In genomic region chr17:62818821-62819220, GRCm38 (mm10) we compare ENCODE assay signal across 9 mouse cellular contexts.
A peak's percentile ranks its signal among the peaks of the same experiment; 100 is the strongest.
DNase-seq lines count a peak whose midpoint lies in the region; ATAC-seq lines count a peak whose summit lies in the region.
"Had no signal": no experiment of that assay in that cellular context is flagged by ENCODE, and none has a peak within 500 bp of the region (broad histone marks: within the 10 kb centered on the region; RNA-seq: fewer than 3 reads in every experiment).

No protein-coding gene starts in this region.

- WGBS in forebrain, embryonic 10.5 days, result 15% methylated on average over 8 of the region's 8 CpGs
- 18% methylated on average over 8 of the region's 8 CpGs for WGBS in forebrain, embryonic 11.5 days
- 9% methylated on average over 8 of the region's 8 CpGs for WGBS in neural tube, embryonic 11.5 days
- 6% methylated on average over 8 of the region's 8 CpGs for WGBS in limb, embryonic 15.5 days

- no peak overlapping the region for H3K4me2 ChIP-seq in forebrain, embryonic 11.5 days (ENCODE audit: low read depth, low read length, severe bottlenecking)
- H3K4me2 ChIP-seq in neural tube, embryonic 11.5 days (ENCODE audit: low read depth), result no peak overlapping the region
- H3K4me2 ChIP-seq in limb, embryonic 15.5 days, result peak overlapping the region; percentile 11; the same call in 1 of the 2 replicates

- H3K4me1 ChIP-seq in forebrain, embryonic 10.5 days, result peaks cover 73% of the 10 kb centered on the region
- H3K4me1 ChIP-seq in forebrain, embryonic 11.5 days (replicated peaks; ENCODE audit: control insufficient read depth, insufficient read depth, low read length), result peaks cover 3% of the 10 kb centered on the region; the same call in 1 of the 2 replicates
- H3K4me1 ChIP-seq in neural tube, embryonic 11.5 days (ENCODE audit: control insufficient read depth, insufficient read depth, low read length), result peaks cover 18% of the 10 kb centered on the region
- peaks cover 34% of the 10 kb centered on the region for H3K4me1 ChIP-seq in limb, embryonic 15.5 days

- H3K9ac ChIP-seq in forebrain, embryonic 11.5 days (ENCODE audit: low read length), result no peak overlapping the region
- H3K9ac ChIP-seq in neural tube, embryonic 11.5 days (ENCODE audit: low read length), result no peak overlapping the region; the same call in 1 of the 2 replicates
- no peak overlapping the region for H3K9ac ChIP-seq in limb, embryonic 15.5 days

- H3K4me3 ChIP-seq in forebrain, embryonic 10.5 days, result peak overlapping the region; percentile 10; the same call in 1 of the 2 replicates
- H3K4me3 ChIP-seq in forebrain, embryonic 11.5 days (ENCODE audit: low read depth, low read length), result no peak overlapping the region
- H3K4me3 ChIP-seq in neural tube, embryonic 11.5 days (ENCODE audit: low read depth, low read length), result no peak overlapping the region
- no peak overlapping the region for H3K4me3 ChIP-seq in limb, embryonic 15.5 days

- H3K27me3 ChIP-seq in forebrain, embryonic 10.5 days (ENCODE audit: poor library complexity, severe bottlenecking), result peaks cover 26% of the 10 kb centered on the region
- H3K27me3 ChIP-seq in forebrain, embryonic 11.5 days (ENCODE audit: control insufficient read depth, insufficient read depth, low read length), result no peaks in the 10 kb centered on the region
- no peaks in the 10 kb centered on the region for H3K27me3 ChIP-seq in neural tube, embryonic 11.5 days (ENCODE audit: control insufficient read depth, insufficient read depth, low read length)
- no peaks in the 10 kb centered on the region for H3K27me3 ChIP-seq in limb, embryonic 15.5 days

- ATAC-seq in forebrain, embryonic 11.5 days (replicated peaks; ENCODE audit: low FRiP score), result no peak
- ATAC-seq in neural tube, embryonic 11.5 days (ENCODE audit: insufficient read depth, low FRiP score, low TSS enrichment), result no peak
- ATAC-seq in limb, embryonic 15.5 days (ENCODE audit: insufficient number of reproducible peaks, low FRiP score, low TSS enrichment, low read depth), result no peak
- ATAC-seq in erythroid progenitor cell, adult 5-6 weeks (replicated peaks; ENCODE audit: low FRiP score, poor library complexity, severe bottlenecking), result no peak

- H3K36me3 ChIP-seq in forebrain, embryonic 10.5 days (replicated peaks), result no peaks in the 10 kb centered on the region
- no peaks in the 10 kb centered on the region for H3K36me3 ChIP-seq in forebrain, embryonic 11.5 days (ENCODE audit: control insufficient read depth, insufficient read depth, low read length)
- no peaks in the 10 kb centered on the region for H3K36me3 ChIP-seq in neural tube, embryonic 11.5 days (ENCODE audit: control insufficient read depth, insufficient read depth, low read length)
- H3K36me3 ChIP-seq in limb, embryonic 15.5 days, result no peaks in the 10 kb centered on the region

- H3K9me3 ChIP-seq in forebrain, embryonic 10.5 days, result no peaks in the 10 kb centered on the region
- H3K9me3 ChIP-seq in forebrain, embryonic 11.5 days (ENCODE audit: control insufficient read depth, low read length), result no peaks in the 10 kb centered on the region
- H3K9me3 ChIP-seq in neural tube, embryonic 11.5 days (ENCODE audit: control insufficient read depth, low read length), result no peaks in the 10 kb centered on the region
- H3K9me3 ChIP-seq in limb, embryonic 15.5 days, result no peaks in the 10 kb centered on the region

- no peak for DNase-seq in forebrain, embryonic 10.5 days (ENCODE audit: extremely low spot score, low spot score)
- DNase-seq in forebrain, embryonic 11.5 days (ENCODE audit: low spot score), result no peak
- peak; percentile 41 for DNase-seq in neural tube, embryonic 11.5 days (ENCODE audit: low spot score)
- DNase-seq in neural tube, embryonic 10.5 days (ENCODE audit: extremely low spot score, low spot score), result no peak
- peak; percentile 60 for DNase-seq in thymus, postnatal 4 days
- DNase-seq in frontal cortex, postnatal 36 days (ENCODE audit: low spot score in 2 of 2), result no peak
- DNase-seq: cerebellum, adult 11-12 months had no signal

- H3K27ac ChIP-seq in forebrain, embryonic 10.5 days, result peak overlapping the region; percentile 40; the same call in 1 of the 2 replicates
- H3K27ac ChIP-seq in forebrain, embryonic 11.5 days (ENCODE audit: low read depth, low read length), result no peak overlapping the region
- 0 out of 2 replicates have a peak overlapping the region, but pooled peaks have one; percentile 14 for H3K27ac ChIP-seq in neural tube, embryonic 11.5 days (ENCODE audit: low read depth, low read length)
- no peak overlapping the region; the same call in 1 of the 2 replicates for H3K27ac ChIP-seq in limb, embryonic 15.5 days

Comparison
In these comparisons a context has a peak if more than half of its experiments do, and no peak if none do; other contexts are left out.
1. DNase-seq: peak in neural tube, embryonic 11.5 days (single experiment) and thymus, postnatal 4 days (single experiment); none in forebrain, embryonic 10.5 days (single experiment), forebrain, embryonic 11.5 days (single experiment), neural tube, embryonic 10.5 days (single experiment) and frontal cortex, postnatal 36 days (0 of 2).
2. H3K27ac ChIP-seq: peak in forebrain, embryonic 10.5 days (single experiment) and neural tube, embryonic 11.5 days (single experiment); none in forebrain, embryonic 11.5 days (single experiment) and limb, embryonic 15.5 days (single experiment).